Mouse (Mus musculus): ENCODE measurements around the gene Synj1. TPM values are rescaled to one million over a fixed set of nuclear protein-coding genes. Genes with fewer than 3 reads are reported as not detected.

Gene Synj1
- polyA plus RNA-seq (2014; fragmentation: Nextera tagmentation; extraction: Ambion mirVana) = 62.7 and 72.0 TPM in 2 replicates

DNA sequence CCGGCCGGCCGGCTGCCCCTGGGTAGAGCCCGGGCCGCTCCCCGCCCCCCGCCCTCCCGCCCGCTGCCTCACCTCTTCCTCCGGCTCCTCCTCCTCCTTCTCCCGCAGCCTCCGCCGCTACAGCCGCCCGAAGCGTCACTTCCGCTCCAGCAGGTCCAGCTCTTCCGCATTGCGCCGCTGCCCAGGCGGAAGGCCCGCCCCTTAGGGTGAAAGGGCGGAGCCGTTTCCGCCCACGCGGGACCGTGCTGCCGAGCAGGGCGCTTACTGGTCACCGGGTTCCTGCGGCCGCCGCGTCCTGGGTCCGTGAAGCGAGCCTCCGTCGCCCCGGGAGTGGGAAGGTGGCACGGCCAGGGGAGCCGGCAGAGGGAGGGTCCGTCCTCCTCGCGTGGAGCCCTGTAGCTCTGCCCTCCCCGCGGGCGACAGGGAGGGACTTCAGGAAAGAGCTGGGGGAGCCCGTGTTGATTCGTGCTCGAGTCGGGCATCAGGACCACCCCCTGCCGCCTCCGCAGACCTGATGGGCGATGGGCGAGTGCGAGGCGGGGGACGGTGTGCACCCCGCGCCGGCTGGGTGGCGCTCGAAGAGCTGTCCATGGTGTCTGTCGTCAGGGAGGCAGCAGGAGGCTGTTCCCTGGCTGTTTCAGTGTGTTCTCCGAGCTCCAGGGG, at the start of gene Synj1:
TSS of gene Synj1 (minus strand) at position 288 of the 663 bp plus-strand sequence.
- Histone ChIP-seq H3K36me3 (ENCODE audit: control insufficient read depth, insufficient read depth, low read length) (peaks cover 13% of the 10 kb centered on the region), H3K9me3 (ENCODE audit: control insufficient read depth, low read length) (no peaks in the 10 kb centered on the region), H3K9ac (replicated peaks; ENCODE audit: low read depth, low read length) (peak within 1 kb of the TSS; percentile 92), H3K27me3 (ENCODE audit: control insufficient read depth, insufficient read depth, low read length) (no peaks in the 10 kb centered on the region), H3K4me1 (ENCODE audit: control insufficient read depth, insufficient read depth, low read length) (peaks cover 10% of the 10 kb centered on the region; the same call in 1 of the 2 replicates), H3K4me2 (ENCODE audit: low read depth, low read length) (peak within 1 kb of the TSS; percentile 81), H3K27ac (ENCODE audit: low read depth, low read length) (peak within 1 kb of the TSS; percentile 93), H3K4me3 (ENCODE audit: low read depth, low read length) (peak within 1 kb of the TSS; percentile 85)
- peak; percentile 96 for ATAC-seq (ENCODE audit: low read depth)
- 0% methylated on average over 63 of the region's 66 CpGs for WGBS

DNA sequence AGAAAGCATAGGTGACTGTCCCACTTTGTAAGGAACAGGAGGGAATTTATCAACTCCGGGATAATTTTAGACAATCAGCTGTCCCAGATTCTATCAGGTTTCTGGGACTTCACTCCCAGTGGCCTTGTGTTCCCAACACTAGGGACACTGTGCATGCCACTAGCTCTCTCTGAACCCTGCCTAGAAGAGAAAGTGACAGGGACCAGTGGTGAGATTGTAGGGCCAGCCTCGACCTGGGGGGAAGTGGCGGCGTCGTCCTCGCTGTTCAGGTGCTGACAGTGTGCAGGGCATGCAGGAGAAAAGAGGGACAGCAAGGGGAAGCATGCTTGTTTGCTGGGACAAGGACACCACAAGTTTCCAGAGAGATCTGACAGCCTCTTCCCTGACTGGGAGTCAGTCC, 46.6 kb upstream of the Synj1 start:
- no peak for ATAC-seq (ENCODE audit: low read depth)
- 84% methylated on average over 6 of the region's 6 CpGs for WGBS
- H3K9ac ChIP-seq (replicated peaks; ENCODE audit: low read depth, low read length) = no peak overlapping the region
- H3K4me2 ChIP-seq (ENCODE audit: low read depth, low read length) = no peak overlapping the region
- H3K4me3 ChIP-seq (ENCODE audit: low read depth, low read length) = no peak overlapping the region
- H3K4me1 ChIP-seq (ENCODE audit: control insufficient read depth, insufficient read depth, low read length) = no peaks in the 10 kb centered on the region
- H3K9me3 ChIP-seq (ENCODE audit: control insufficient read depth, low read length) = no peaks in the 10 kb centered on the region
- H3K27ac ChIP-seq (ENCODE audit: low read depth, low read length) = no peak overlapping the region
- H3K27me3 ChIP-seq (ENCODE audit: control insufficient read depth, insufficient read depth, low read length) = no peaks in the 10 kb centered on the region
- H3K36me3 ChIP-seq (ENCODE audit: control insufficient read depth, insufficient read depth, low read length) = no peaks in the 10 kb centered on the region

DNA sequence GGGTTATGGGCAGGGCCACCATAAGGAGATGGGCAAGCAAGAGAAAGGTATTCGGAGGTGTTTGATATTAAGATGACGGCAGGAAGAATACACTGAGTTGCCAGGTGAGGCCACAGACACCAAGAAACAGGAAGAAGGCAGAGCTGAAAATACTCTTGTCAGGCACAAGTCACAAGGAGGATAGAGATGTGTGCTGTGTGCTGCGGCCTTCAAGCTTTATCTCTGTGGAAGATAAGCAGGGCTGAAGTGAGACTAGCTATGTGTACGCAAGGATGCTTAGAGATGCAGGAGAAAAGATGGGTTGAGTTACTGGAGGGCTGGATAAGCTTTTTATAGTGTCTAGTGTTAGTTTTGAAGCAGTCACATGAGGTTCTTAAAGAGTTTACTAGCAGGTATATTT, 46.2 kb upstream of the Synj1 start:
- H3K36me3 ChIP-seq (ENCODE audit: control insufficient read depth, insufficient read depth, low read length) = no peaks in the 10 kb centered on the region
- H3K4me2 ChIP-seq (ENCODE audit: low read depth, low read length) = no peak overlapping the region
- no peak for ATAC-seq (ENCODE audit: low read depth)
- no peaks in the 10 kb centered on the region for H3K27me3 ChIP-seq (ENCODE audit: control insufficient read depth, insufficient read depth, low read length)
- no peak overlapping the region for H3K4me3 ChIP-seq (ENCODE audit: low read depth, low read length)
- H3K27ac ChIP-seq (ENCODE audit: low read depth, low read length) = no peak overlapping the region
- H3K4me1 ChIP-seq (ENCODE audit: control insufficient read depth, insufficient read depth, low read length) = no peaks in the 10 kb centered on the region
- H3K9me3 ChIP-seq (ENCODE audit: control insufficient read depth, low read length) = no peaks in the 10 kb centered on the region
- WGBS = 96% methylated on average over 4 of the region's 4 CpGs
- no peak overlapping the region for H3K9ac ChIP-seq (replicated peaks; ENCODE audit: low read depth, low read length)

DNA sequence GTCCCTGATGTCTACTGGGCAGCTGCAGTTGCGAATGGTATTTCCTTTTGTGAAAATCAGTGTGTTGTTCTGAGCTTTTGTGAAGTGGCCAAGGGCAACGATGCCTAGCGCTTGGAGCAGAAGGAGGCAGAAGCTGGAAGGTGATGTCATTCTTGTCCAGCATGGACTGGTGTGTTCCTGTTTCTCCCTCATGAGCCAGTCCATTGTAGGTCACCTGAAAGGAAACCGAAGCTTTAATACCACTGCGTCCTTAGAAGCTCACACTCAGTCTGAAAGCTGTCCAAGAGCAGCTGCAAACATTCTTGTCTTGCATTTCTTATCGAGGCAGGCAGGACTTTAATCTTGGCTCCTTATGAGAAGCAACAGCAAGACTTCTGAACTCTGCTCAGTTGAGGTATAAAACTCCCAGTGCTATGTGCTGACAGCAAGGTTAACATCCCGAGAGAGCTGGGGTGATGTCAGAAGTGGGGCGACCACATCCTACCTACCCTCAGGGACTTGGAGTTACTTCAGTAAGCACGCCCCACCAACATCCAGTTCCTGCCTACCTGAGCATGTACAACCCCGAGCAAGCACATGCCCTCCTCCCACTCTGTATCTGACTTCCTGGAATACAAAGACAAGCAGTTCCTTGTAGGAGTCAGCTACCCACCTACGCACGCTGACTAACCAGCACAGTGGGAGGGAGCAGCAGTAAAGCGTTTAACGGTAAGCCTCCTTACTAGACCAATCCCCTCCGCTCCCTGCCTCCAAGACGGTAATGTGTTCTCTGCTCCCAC, 45.1 kb upstream of the Synj1 start:
- no peaks in the 10 kb centered on the region for H3K36me3 ChIP-seq (ENCODE audit: control insufficient read depth, insufficient read depth, low read length)
- no peaks in the 10 kb centered on the region for H3K4me1 ChIP-seq (ENCODE audit: control insufficient read depth, insufficient read depth, low read length)
- no peaks in the 10 kb centered on the region for H3K27me3 ChIP-seq (ENCODE audit: control insufficient read depth, insufficient read depth, low read length)
- no peak overlapping the region for H3K9ac ChIP-seq (replicated peaks; ENCODE audit: low read depth, low read length)
- no peak overlapping the region for H3K27ac ChIP-seq (ENCODE audit: low read depth, low read length)
- 53% methylated on average over 16 of the region's 16 CpGs for WGBS
- no peak for ATAC-seq (ENCODE audit: low read depth)
- H3K4me3 ChIP-seq (ENCODE audit: low read depth, low read length) = no peak overlapping the region
- H3K4me2 ChIP-seq (ENCODE audit: low read depth, low read length) = no peak overlapping the region
- H3K9me3 ChIP-seq (ENCODE audit: control insufficient read depth, low read length) = no peaks in the 10 kb centered on the region

DNA sequence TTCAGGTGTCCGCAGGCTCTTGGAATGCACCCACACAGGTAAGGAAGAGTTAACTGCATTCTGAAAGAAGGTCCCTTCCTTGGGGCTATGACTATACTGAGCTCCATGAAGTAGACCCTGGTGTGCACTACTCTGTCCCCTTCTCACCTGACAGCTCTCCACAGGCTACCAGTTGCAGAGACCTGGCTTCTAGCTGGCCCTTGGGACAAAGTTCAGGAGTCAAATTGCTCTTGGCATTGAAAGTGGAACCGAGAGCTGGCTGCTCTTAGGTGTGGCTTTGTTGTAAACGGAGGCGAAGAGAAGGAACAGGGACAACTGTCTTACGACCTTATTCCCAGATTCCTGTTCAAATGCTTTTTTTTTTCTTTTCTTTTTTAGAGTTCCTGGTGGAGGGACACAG, 44.0 kb upstream of the Synj1 start:
- 82% methylated on average over 5 of the region's 5 CpGs for WGBS
- Histone ChIP-seq H3K4me3 (ENCODE audit: low read depth, low read length) (no peak overlapping the region), H3K4me2 (ENCODE audit: low read depth, low read length) (no peak overlapping the region), H3K4me1 (ENCODE audit: control insufficient read depth, insufficient read depth, low read length) (no peaks in the 10 kb centered on the region), H3K9me3 (ENCODE audit: control insufficient read depth, low read length) (no peaks in the 10 kb centered on the region), H3K36me3 (ENCODE audit: control insufficient read depth, insufficient read depth, low read length) (no peaks in the 10 kb centered on the region), H3K27ac (ENCODE audit: low read depth, low read length) (no peak overlapping the region), H3K27me3 (ENCODE audit: control insufficient read depth, insufficient read depth, low read length) (no peaks in the 10 kb centered on the region), H3K9ac (replicated peaks; ENCODE audit: low read depth, low read length) (no peak overlapping the region)
- ATAC-seq (ENCODE audit: low read depth) = no peak

DNA sequence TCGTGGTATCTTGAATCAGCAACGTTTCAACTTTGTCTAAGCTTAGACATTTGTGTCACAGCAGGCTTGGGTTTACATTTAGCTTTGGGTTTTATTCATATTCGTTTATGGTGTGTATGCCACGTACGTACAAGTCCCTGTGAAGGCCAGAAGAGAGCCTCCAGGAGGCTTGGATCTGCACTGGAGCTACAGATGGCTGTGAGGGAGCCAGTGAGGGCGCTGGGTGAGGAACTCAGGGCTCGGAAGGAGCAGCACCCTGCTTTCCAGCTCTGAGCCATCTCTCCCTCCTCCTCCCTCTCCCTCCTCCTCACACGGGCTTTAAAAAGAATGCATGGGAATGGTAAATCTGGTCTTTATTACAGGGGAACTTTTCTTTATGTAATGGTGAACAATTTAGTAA, 42.5 kb upstream of the Synj1 start:
- Histone ChIP-seq H3K27me3 (ENCODE audit: control insufficient read depth, insufficient read depth, low read length) (no peaks in the 10 kb centered on the region), H3K27ac (ENCODE audit: low read depth, low read length) (no peak overlapping the region), H3K4me1 (ENCODE audit: control insufficient read depth, insufficient read depth, low read length) (no peaks in the 10 kb centered on the region), H3K36me3 (ENCODE audit: control insufficient read depth, insufficient read depth, low read length) (no peaks in the 10 kb centered on the region), H3K9me3 (ENCODE audit: control insufficient read depth, low read length) (no peaks in the 10 kb centered on the region), H3K9ac (replicated peaks; ENCODE audit: low read depth, low read length) (no peak overlapping the region), H3K4me3 (ENCODE audit: low read depth, low read length) (no peak overlapping the region), H3K4me2 (ENCODE audit: low read depth, low read length) (no peak overlapping the region)
- no peak for ATAC-seq (ENCODE audit: low read depth)
- WGBS = 67% methylated on average over 8 of the region's 8 CpGs

DNA sequence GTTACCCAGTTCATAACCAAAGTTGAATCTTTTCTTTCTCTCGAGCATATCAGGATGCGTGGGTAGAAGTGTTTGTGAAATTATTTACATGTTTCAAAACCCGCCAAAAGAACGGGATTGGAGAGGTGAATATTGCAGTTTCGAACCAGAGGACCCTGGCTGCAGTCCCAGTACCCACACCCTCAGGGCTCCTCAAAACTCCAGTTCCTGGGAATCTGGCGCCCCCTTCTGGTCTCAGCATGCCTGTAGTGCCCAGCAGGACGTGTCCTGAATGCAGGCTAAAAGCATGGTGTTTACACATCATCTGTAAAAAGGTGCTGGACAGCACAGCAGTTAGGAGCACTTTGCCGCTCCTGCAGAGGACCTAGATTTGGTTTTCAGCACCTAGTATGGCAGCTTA, 34.4 kb upstream of the Synj1 start:
- Histone ChIP-seq H3K9me3 (ENCODE audit: control insufficient read depth, low read length) (no peaks in the 10 kb centered on the region), H3K4me1 (ENCODE audit: control insufficient read depth, insufficient read depth, low read length) (peaks cover 11% of the 10 kb centered on the region), H3K36me3 (ENCODE audit: control insufficient read depth, insufficient read depth, low read length) (no peaks in the 10 kb centered on the region), H3K4me3 (ENCODE audit: low read depth, low read length) (no peak overlapping the region; the same call in 1 of the 2 replicates), H3K27me3 (ENCODE audit: control insufficient read depth, insufficient read depth, low read length) (no peaks in the 10 kb centered on the region), H3K4me2 (ENCODE audit: low read depth, low read length) (no peak overlapping the region; the same call in 1 of the 2 replicates), H3K9ac (replicated peaks; ENCODE audit: low read depth, low read length) (no peak overlapping the region), H3K27ac (ENCODE audit: low read depth, low read length) (no peak overlapping the region)
- WGBS = 63% methylated on average over 8 of the region's 8 CpGs
- ATAC-seq (ENCODE audit: low read depth) = no peak

DNA sequence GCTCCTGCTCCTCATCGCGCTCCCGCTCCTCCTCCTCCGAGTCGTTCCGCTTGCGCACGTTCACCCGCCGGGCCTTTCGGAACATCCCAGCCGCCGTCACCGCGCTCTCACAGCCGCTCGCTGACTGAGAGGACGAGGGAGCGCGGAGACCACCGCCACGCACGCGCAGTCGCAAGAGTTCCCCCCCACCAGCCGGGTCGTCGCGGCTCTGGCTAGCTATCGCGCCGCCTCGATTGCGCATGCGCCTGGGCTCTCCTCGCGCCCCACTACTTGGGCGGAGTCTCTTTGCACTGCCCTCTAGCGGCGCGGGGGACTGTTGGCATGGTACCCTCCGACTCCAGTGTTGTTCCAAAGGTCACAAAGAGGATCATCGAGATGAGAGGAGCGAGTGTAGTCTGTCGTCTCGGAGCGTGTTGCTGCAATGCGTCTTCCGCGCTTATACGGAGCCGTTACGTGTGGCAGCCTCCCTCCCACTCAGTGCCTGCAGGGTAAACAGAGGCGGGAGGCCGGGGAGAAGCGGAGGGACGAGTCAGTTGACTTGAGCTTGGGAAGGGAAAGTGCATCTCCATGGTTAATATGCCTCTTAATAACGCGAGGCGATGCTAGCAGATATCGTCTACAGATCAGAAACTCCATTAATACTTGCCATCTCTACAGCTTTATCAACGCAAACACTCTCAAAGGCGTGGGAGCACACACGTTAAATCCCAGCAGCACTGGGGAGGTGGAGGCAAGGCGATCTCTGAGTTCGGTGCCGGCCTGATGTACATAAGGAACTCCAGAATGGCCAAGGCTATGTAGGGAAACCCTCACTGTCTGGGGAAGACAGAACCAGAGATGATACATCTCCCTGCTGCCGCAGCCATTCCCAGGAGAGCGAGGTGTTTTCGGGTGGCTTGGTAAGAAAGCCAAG, 33.4 kb upstream of the Synj1 start, which contains the start of gene Paxbp1:
TSS of gene Paxbp1 (minus strand) at position 274 of the 913 bp plus-strand sequence.
- peak; percentile 96 for ATAC-seq (ENCODE audit: low read depth)
- Histone ChIP-seq H3K4me1 (ENCODE audit: control insufficient read depth, insufficient read depth, low read length) (peaks cover 11% of the 10 kb centered on the region), H3K4me3 (ENCODE audit: low read depth, low read length) (peak within 1 kb of the TSS; percentile 96), H3K27ac (ENCODE audit: low read depth, low read length) (peak within 1 kb of the TSS; percentile 97), H3K4me2 (ENCODE audit: low read depth, low read length) (peak within 1 kb of the TSS; percentile 78), H3K9ac (replicated peaks; ENCODE audit: low read depth, low read length) (peak within 1 kb of the TSS; percentile 93), H3K27me3 (ENCODE audit: control insufficient read depth, insufficient read depth, low read length) (no peaks in the 10 kb centered on the region), H3K36me3 (ENCODE audit: control insufficient read depth, insufficient read depth, low read length) (no peaks in the 10 kb centered on the region), H3K9me3 (ENCODE audit: control insufficient read depth, low read length) (no peaks in the 10 kb centered on the region)
- WGBS = 2% methylated on average over 70 of the region's 70 CpGs
